Mouse (Mus musculus) ES-E14 (cell line): ENCODE measurements at regions not wholly inside any gene's neighbourhood (a gene's known extent, or its start where the extent isn't known, plus 50 kb on each side); places are given as distances from the start of the nearest gene placed in this dataset.

Experiments
- DNase-seq: peaks from one replicate; pipeline ENCODE4 v3.0.0-alpha.2; 2013; ENCODE audit warnings: low read depth, low spot score
- H3K27ac ChIP-seq: 2 replicates; pipeline ENCODE4 v1.5.1; 2012; ENCODE audit warnings: low read depth, mild to moderate bottlenecking, low read length, moderate library complexity, mixed read lengths; ENCODE audit not compliant: poor library complexity, insufficient read depth, severe bottlenecking
- H3K36me3 ChIP-seq: 2 replicates; pipeline ENCODE4 v1.6.1; 2012; ENCODE audit warnings: mild to moderate bottlenecking, low read length, moderate library complexity, mixed read lengths; ENCODE audit not compliant: control insufficient read depth, poor library complexity, insufficient read depth, severe bottlenecking
- H3K4me1 ChIP-seq, 2 experiments: fragments of 150-350 bp in 1 of 2; sonication (generic) in 1 of 2; 2 replicates each; pipeline ENCODE4 v1.6.1; 2012; ENCODE audit warnings: low read length in 2 of 2, mild to moderate bottlenecking in 1 of 2, mixed read lengths in 1 of 2; ENCODE audit not compliant: control insufficient read depth in 2 of 2, insufficient read depth in 2 of 2, poor library complexity in 1 of 2
- H3K4me3 ChIP-seq, 2 experiments: fragments of 150-350 bp in 1 of 2; sonication (generic) in 1 of 2; 2 replicates each; pipeline ENCODE4 v1.5.1; 2012; ENCODE audit warnings: low read length in 2 of 2, low read depth in 1 of 2, mild to moderate bottlenecking in 1 of 2, mixed read lengths in 1 of 2; ENCODE audit not compliant: insufficient read depth in 1 of 2, poor library complexity in 1 of 2, severe bottlenecking in 1 of 2
- H3K9ac ChIP-seq: 2 replicates; pipeline ENCODE4 v1.6.1; 2012; ENCODE audit warnings: low read depth, mild to moderate bottlenecking, low read length, mixed read lengths; ENCODE audit not compliant: poor library complexity, insufficient read depth, severe bottlenecking
- H3K9me3 ChIP-seq: fragments of 150-350 bp; sonication (generic); 2 replicates; pipeline ENCODE4 v1.6.1; 2012; ENCODE audit warnings: low read depth, mild to moderate bottlenecking, low read length; ENCODE audit not compliant: control insufficient read depth, insufficient read depth
- CHD2 ChIP-seq: IDR thresholded peaks from 2 replicates; pipeline ENCODE4 v1.6.1; 2014; ENCODE audit warnings: mild to moderate bottlenecking, low read depth, low read length, inconsistent platforms
- HCFC1 ChIP-seq: IDR thresholded peaks from 2 replicates; pipeline ENCODE4 v1.6.1; 2012; ENCODE audit warnings: low read length, inconsistent platforms, borderline replicate concordance; ENCODE audit not compliant: insufficient read depth
- MAFK ChIP-seq: IDR thresholded peaks from 2 replicates; pipeline ENCODE4 v1.6.1; 2014; ENCODE audit warnings: mild to moderate bottlenecking, low read depth, low read length, inconsistent platforms; ENCODE audit not compliant: insufficient read depth
- ZC3H11A ChIP-seq: IDR thresholded peaks from 2 replicates; pipeline ENCODE4 v1.6.1; 2012; ENCODE audit warnings: low read depth, mild to moderate bottlenecking, inconsistent platforms, low read length, borderline replicate concordance
- ZNF384 ChIP-seq: IDR thresholded peaks from 2 replicates; pipeline ENCODE4 v1.6.1; 2012; ENCODE audit warnings: low read depth, low read length, inconsistent platforms
- in situ Hi-C, 2 experiments: fragments of 600-800 bp; cut with MboI; formaldehyde crosslinking; loops; one replicate each; pipeline ENCODE4 v1.15.1; 2025; ENCODE audit warnings: low sequenced_read_pairs in 2 of 2, inconsistent platforms in 1 of 2; ENCODE audit not compliant: unreplicated experiment in 2 of 2

DNA sequence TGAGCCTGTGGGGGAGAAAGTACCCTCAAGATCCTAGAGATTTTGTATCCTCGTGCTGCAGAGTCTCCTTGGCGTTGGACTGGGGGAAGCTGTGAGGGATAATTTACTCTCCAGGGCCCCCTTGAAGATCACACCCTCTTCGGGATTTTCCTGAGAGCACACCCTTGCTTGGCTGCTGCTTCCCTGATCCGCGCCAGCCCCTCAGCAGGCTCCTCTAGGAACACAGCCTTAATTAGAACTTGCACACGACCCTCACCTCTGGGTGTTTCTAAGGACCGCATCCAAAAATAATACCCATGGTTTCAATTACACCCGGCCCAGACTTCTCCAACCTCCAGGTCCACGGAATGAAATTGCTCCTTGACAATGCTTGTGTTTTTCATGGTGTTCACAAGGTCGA is 553.6 kb downstream of the Bnc2 start:
- Histone ChIP-seq H3K4me3 (no peak overlapping the region), H3K9me3 (no peaks in the 10 kb centered on the region), H3K27ac (no peak overlapping the region), H3K9ac (no peak overlapping the region), H3K4me1 (peaks cover 0 to 2% of the 10 kb centered on the region in 2 experiments; a peak in 1 of 4 replicates), H3K36me3 (no peaks in the 10 kb centered on the region)
- no peak for TF ChIP-seq ZC3H11A
- no peak for TF ChIP-seq MAFK
- no peak for TF ChIP-seq CHD2
- TF ChIP-seq HCFC1: no peak
- TF ChIP-seq ZNF384: no peak
- in situ Hi-C loops: no loop called here
- DNase-seq: no peak

DNA sequence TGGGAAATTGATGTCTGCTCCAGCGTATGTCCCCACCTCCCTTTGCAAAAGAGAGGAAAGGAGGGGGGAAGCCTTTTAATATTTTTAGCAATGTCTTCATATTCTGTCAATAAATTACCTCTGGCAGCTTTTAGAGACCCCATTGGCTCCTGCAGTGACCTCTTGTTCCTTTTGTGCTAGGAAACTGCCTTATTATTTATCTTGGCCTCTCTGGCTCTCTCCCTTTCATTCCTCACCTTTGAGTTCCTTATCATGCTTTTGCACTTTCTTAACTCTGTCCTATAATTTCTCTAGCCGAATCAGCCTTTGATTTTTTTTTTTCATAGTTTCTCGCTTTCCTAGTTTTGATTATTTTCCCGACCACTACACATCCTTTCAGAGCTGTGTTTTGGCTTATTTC is 548.7 kb downstream of the Bnc2 start:
- H3K9ac ChIP-seq: no peak overlapping the region
- no peaks in the 10 kb centered on the region for H3K36me3 ChIP-seq
- H3K4me3 ChIP-seq: no peak overlapping the region
- TF ChIP-seq ZNF384: no peak
- no peak for DNase-seq
- H3K27ac ChIP-seq: no peak overlapping the region
- in situ Hi-C loops: no loop called here
- H3K4me1 ChIP-seq: no peaks in the 10 kb centered on the region
- no peaks in the 10 kb centered on the region for H3K9me3 ChIP-seq

GRCm38 (mm10) chr4:84127380-84127779 is 547.7 kb downstream of the Bnc2 start:
- Histone ChIP-seq H3K9ac (no peak overlapping the region), H3K9me3 (no peaks in the 10 kb centered on the region), H3K4me3 (no peak overlapping the region), H3K36me3 (no peaks in the 10 kb centered on the region), H3K27ac (no peak overlapping the region), H3K4me1 (no peaks in the 10 kb centered on the region)
- in situ Hi-C loops: no loop called here
- no peak for DNase-seq
- TF ChIP-seq ZNF384 (no peak), ZC3H11A (no peak), MAFK (no peak), HCFC1 (no peak), CHD2 (no peak)

DNA sequence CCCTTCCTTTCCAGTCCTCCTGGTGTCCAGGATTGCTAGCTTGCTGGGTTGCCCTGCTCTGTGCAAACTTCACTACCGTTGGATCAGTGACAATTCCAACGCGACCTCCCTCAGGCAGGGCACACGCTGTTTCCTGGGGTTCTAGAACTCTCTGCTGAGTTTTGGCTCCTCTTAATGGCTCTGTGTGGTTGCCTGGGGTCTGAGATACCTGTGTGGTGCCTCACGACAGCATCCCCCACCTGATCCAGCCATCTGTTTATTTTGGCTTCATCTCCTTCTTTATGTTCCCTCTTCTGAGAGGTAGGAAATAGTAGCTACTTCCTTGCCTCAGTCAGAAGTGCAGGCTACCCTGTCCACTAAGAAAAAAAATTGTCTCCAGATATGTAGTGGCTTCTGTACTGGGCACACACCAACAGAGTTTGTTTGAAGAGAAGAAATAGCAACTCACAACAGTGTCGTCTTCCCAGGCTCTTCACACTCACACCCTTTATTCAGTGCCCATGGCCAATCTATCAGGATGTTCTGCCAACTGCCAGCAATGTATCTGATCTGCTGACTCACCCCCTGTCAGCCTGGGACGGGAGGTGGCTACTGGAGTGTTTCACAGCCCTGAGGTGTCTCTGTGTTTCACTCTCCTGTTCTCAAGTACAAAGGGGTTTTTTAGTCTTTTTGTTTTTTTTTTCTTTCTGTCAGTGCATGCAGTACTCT is 544.1 kb downstream of the Bnc2 start:
- no peak overlapping the region for H3K27ac ChIP-seq
- DNase-seq: no peak
- no peak overlapping the region for H3K4me3 ChIP-seq
- H3K36me3 ChIP-seq: no peaks in the 10 kb centered on the region
- in situ Hi-C loops: no loop called here
- no peaks in the 10 kb centered on the region for H3K4me1 ChIP-seq
- no peaks in the 10 kb centered on the region for H3K9me3 ChIP-seq
- no peak for TF ChIP-seq ZC3H11A
- no peak for TF ChIP-seq MAFK
- no peak for TF ChIP-seq CHD2
- TF ChIP-seq HCFC1: no peak
- no peak for TF ChIP-seq ZNF384
- H3K9ac ChIP-seq: no peak overlapping the region

DNA sequence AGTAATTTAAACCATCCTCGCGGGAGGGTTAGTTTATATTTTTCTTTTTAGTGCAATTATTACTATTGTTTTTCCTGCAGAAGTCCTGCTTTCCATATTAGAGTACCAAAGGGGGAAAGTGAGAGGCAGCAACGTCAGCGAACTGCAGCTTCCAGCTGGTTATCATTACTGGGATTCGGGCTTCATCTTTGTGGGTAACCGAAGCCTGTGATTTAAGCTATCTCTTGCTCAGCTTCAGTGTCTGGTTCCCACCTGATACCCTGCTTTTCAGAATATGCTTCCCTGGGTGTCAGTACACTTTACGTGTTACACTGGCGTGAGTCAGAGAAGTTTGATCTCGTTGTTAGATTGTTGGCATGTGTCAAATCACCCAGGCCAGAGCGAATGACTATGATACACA is 539.3 kb downstream of the Bnc2 start:
- Histone ChIP-seq H3K36me3 (no peaks in the 10 kb centered on the region), H3K4me3 (no peak overlapping the region), H3K27ac (no peak overlapping the region), H3K4me1 (no peaks in the 10 kb centered on the region), H3K9me3 (no peaks in the 10 kb centered on the region), H3K9ac (no peak overlapping the region)
- no peak for DNase-seq
- in situ Hi-C loops: no loop called here
- no peak for TF ChIP-seq ZNF384
